Mouse (Mus musculus): ENCODE results near the gene Myo16.
A peak's percentile ranks its signal among the peaks of the same experiment; 100 is the strongest.

Myo16 gene

DNA sequence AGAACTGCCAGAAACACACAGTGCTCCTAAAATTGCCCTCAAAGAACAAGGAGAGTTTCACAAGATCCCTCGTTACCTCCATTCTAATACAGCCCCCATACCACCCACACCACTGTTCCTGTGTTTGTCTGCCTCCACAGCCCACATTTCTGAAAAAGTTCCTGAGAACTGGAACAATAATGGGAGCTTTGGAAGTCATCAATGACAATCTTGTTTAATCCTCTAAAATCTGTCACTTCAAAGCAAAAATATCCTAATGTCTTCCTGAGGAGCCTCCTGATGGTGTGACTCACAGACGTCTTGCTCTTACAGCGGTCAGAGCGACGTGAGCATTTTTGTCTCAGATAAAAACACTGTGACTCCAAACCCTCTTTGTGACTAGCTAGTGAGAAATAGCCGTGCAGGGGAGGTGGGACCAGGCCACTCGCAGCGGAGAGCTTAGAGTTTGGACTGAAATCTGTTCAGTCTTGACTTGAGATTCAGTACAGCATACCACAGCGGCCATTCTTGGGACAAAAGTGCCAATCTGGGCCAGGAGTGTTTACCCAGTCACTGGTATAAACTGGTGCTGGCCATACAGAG is 394.4 kb downstream of the Myo16 start:
- DNase-seq (ENCODE audit: low read depth, low spot score), result no peak

DNA sequence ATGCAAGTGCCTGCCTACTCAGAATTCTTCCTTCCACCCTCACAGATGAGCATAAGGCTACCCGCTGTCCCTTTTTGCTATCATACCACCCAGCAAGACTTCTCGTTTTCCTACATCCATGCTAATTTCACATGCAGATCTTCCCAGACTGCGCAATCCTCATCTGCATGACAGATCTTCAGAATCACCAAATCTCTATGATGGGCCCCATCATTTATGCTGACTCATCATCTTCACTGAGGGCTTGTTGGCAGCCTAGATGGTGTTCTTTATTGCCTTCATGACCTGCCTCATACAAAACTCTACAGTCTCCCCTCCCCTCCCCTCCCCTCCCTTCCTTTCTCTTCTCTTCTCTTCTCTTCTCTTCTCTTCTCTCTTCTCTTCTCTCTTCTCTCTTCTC is 395.7 kb downstream of the Myo16 start:
- DNase-seq (ENCODE audit: low read depth, low spot score), result no peak

DNA sequence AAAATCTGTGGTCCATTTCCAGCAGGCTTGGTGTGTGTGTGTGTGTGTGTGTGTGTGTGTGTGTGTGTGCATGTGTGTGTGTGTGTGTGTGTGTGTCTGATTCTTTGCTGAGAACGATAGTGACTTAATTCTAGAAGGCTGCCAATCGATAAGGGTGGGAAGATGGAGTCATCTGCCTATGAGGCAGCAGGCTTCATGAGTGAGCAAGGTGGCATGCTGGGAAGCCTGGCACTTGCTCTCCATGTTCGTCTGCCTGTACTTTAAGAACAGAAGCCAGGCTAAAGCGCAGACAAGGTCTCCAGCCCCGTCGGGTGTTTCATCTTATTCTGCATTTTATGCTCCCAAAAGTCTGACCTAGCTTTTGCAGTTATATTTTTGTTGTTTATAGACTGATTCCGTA is 404.2 kb downstream of the Myo16 start:
- DNase-seq (ENCODE audit: low read depth, low spot score), result no peak

DNA sequence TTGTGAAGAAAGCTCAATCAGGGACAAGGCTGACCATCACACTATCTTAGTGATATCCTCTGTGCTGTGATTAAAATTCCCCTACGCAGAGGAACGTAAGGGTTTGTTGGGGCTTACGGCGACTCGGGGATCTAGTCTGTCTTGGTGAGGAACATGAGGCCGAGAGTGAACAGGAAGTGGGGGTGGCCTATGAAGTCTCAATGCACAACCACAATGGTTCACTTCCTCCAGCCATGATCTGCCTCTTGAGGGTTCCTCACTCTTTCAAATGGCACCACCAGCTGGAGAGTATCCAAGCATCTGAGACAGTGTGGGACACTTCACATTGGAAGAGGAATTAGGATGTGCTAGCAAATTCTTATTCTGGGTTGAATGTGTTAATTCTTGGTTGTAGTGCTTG is 405.8 kb downstream of the Myo16 start:
- no peak for DNase-seq (ENCODE audit: low read depth, low spot score)

DNA sequence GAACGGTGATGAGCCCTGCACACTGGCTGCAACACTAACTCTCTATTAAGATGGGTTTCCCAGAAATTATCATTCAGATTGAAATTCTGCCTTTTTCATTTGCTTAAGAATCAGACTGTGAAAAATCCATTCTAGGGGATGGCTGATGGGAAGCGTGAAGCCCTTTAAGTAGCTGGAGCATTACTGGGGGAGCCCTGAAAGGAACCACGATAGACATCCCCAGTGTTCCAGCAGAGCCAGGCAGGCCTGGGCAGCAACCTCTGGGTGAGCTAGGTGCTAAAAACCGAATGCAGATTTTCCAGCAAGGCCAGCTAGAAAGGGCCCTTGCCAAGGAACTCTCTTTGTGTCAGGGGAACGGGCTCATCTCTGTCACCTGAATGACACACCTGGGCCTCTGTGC is 407.9 kb downstream of the Myo16 start:
- DNase-seq (ENCODE audit: low read depth, low spot score), result no peak

DNA sequence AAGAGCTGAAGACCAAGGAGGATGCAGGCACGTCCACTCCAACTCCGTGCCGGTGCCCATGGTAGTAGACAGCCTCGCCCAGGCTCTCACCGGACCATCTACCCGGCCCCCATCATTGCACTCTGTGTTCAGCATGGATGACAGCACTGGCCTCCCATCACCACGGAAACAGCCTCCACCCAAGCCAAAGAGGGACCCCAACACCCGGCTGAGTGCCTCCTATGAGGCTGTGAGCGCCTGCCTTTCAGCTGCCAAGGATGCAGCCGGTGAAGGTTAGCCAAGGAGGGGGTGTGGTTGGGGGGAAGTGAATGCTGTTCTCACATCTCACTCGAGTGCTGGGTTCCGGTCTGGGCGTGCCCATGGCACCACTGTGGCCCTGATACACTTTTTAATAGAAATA is 408.3 kb downstream of the Myo16 start:
- no peak for DNase-seq (ENCODE audit: low read depth, low spot score)

DNA sequence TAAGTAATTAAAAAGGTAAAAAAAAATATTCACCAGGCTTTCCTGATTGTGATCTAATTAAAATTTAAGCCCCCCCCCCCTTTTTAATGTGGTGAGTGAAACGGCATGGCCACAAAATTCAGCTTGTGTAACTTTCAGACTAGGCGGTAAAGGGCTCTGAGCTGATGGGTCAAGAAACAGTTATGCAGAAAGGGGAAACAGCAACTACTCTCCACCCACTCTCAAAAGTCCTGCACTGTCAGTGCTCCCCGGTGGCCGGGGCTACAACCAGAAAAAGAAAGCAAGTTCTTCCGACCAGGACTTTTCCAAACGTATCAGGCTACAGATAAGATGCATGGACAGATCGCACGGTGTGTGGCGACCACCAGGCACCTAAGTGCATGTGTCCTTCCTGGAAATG is 408.9 kb downstream of the Myo16 start:
- DNase-seq (ENCODE audit: low read depth, low spot score), result no peak

DNA sequence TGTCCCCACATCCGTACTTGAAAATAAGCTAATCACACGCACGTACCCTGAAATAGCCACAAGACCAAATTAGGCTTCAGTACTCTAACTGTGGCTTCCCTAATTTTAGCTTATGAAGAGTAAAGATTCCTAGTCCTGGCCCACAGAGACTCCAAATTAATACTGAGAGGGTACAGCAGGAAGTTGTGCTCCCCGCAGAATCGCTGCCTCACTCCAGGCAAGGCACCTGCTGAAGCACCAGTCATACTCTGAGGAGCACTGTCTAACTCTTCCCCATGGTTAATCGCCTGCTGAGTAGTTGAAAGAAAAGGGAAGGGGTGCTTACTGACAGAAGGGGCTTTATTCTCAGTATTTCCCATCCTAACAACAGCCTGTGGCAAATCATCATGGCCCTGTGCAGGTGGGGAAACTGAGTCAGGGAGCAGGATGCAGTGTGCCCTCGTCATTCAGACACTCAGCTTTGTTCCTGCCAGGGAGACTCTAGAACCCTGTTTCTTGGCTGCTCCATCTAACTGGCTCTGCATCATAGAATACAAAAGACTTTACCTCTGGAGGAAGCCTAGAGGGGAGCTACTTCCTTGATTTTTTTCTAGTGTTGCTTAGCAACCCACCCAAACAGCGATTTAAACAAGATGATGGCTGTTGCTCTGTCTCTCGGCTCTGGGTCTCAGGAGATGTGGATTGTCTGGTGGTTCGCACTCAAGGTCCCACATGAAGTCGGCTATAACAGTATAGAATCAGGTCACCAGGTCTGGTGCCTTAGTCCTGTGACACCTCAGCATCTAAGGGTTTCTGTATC is 411.7 kb downstream of the Myo16 start:
- DNase-seq (ENCODE audit: low read depth, low spot score), result no peak

DNA sequence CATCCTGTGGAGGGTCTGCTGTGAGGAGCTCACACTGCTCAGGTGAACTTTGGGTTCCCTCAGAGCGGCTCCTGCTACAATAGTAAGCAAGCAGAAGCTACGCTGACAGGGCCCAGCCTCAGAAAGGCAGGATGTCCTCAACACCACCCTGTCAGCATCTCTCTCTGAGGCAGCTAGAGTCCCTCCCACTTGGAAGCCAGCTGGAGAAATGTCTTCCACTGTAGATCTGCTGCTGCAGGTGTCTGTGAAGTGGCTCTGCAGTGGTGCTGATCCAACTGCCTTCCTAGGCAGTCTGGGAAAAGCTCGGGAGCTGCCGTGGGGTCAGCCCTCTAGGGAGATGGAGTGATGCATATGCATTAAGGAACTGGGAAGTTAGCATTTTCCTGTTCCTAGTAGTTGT is 414.7 kb downstream of the Myo16 start:
- no peak for DNase-seq (ENCODE audit: low read depth, low spot score)

DNA sequence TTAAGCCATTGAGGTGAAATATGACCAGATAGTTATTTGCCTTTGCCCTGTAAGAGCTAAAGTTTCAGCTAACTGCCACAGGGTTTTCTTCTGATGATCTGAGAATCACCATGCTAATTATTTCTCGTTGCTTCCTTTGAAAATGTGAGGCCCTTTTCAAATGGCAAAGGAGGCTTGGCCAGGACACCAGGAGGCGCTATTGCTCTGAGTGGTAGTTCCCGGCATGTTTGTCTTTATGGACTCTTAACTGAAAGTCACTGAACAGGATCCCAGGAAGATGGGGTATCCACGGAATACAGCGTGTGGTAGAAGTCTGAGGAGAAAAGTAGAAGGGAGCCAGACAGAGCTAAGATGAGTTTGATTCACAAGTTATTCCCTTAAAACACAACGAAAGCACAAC is 420.4 kb downstream of the Myo16 start:
- peak; percentile 63 for DNase-seq (ENCODE audit: low read depth, low spot score)

DNA sequence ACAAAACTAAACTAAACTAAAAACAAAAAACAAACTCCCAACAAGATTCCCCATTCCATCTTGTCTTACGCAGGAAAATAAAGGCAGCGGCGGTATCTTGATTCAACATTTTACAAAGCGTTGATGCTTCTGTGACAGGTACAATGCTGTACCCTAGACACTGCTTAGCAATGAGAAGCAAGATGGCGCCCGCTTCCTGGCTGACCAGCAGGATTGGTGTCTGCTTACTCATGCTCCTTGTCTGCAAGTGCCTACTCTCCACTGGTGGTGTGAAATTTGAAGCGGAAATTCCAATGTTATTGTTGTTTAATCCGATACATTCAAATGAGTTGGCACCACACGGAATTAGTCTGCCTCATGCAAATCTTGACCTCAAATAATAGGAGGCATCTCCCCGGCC is 421.5 kb downstream of the Myo16 start:
- no peak for DNase-seq (ENCODE audit: low read depth, low spot score)

DNA sequence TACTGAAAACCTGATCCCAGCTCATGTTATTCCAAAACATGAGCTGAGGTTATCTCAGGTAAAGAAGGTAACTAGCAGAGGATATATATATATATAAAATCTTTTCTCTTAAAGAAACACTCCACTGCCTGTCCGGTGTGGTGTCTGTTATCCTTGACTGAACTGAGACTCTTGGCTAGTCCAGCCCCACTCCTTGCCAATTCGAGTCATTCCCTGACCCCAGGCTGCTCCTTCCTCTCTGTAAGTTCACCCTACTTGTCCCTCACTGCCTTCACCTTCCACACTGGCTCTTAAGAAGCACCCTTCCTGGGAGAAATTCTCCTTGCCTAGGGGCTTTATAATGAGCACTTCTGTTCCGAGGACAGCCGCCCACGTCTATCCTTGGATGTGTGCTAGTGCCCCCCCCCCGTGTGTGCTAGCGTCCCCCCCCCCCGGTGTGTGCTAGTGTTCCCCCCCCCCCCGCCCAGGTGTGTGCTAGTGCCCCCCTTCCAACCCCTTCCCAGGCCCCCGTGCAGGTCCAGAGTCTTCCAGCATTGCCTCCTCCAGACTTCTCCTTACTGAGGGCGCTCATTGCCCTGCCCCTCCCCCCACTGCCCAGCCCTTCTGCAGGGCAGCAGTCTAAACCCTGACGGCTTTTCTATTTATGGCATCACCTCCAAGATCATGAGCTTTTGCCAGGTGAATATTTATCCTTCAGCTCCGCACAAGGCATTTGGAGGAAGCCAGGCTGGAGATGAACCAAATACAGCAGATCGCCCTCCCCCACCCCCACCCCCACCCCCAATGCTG is 433.4 kb downstream of the Myo16 start:
- DNase-seq (ENCODE audit: low read depth, low spot score), result no peak

DNA sequence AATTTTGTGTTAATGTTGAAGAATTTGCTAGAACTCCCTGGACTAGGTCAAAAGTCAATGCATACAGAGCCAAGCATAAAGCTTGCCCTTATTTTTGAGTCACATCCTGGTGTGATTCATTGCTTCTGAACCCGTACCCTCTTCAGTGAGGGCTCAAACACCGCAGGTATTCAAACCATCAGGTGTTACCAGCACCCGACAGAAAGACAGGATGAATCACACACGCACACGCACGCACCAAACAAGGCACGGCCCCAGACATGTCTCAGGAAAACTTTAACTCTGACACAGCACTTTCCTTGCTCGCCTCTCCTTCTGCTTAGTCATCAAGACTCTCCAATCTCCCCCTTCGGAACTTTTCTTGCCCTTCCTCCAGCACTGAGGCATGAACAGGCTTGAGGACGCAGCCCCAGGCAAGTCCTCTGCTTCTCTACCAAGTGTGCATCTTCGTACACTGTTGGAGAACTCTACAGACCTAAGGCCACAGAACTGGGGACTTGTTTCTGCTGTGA is 435.8 kb downstream of the Myo16 start:
- DNase-seq (ENCODE audit: low read depth, low spot score), result no peak

DNA sequence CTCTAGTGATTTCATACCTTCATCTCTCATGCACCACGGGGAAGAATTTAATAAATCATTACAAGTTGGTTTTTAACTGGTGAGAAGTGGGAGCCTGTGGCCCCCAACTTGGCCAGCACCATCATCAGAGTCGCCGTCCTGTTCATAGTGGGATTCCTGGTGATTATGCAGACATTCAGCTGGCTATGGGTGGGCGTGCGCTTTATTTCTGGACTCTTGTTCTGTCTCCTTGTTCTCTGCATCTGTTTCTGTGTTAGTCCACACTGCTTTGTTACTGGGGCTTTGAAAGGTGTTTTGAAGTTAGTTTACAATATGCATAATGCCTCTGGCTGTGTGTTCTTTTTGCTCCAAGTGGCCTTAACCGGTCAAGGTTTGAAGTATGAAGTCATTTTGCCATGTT is 439.2 kb downstream of the Myo16 start:
- no peak for DNase-seq (ENCODE audit: low read depth, low spot score)

DNA sequence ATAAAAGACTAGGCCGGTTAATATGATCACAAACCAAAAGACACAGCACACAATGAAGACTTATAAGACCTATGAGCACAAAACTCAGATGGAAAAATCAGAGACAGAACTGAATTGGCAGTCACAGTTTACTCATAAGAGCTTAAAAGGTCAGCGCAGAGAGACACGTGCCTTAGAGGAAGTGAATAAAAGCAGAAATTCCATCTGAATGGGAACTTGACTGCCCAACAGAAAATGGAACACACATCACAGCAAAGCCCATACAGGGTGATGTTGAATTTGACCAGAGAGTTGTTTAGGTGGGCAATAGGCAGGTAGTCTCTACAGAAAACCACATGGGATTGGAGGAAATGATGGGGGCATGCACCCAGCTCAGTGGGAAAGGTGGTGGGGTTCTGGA is 442.6 kb downstream of the Myo16 start:
- no peak for DNase-seq (ENCODE audit: low read depth, low spot score)

DNA sequence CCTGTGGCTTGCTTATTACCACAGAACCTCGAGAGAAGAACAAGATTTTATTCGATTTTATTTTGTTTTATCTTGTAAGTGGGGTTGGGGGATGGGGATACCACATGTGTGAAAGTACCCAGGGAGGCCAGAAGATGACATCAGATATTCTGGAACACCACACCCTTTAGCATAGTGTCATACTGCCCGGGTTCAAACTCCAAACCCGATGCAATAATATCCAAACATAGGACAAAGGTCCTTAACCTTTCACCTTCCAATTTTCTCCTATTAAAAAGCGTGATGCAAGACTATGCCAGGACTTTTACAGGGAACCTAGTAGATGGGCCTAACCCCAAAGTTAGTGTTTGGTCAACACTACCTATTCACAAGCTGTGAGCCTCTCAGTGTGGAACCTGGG is 443.9 kb downstream of the Myo16 start:
- no peak for DNase-seq (ENCODE audit: low read depth, low spot score)

DNA sequence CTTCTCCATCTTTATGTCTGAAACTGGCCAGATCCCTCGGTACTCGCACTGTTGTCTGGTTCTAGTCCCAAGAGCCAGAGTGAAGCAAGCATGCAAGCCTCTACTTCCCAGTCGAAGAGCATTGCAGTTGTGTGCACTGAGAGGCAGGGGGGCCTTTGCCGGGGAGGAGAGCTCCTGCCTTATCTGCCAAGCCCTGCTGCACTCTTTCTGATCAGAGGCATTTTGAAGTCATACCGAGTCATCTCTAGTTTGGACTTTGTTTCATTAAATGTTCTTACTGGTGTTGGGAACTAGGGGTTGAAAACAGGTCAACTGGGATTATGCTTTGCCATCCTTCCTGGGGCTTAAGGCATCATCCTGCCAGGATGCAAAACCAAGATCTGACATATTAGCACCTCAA is 445.2 kb downstream of the Myo16 start:
- DNase-seq (ENCODE audit: low read depth, low spot score), result no peak

DNA sequence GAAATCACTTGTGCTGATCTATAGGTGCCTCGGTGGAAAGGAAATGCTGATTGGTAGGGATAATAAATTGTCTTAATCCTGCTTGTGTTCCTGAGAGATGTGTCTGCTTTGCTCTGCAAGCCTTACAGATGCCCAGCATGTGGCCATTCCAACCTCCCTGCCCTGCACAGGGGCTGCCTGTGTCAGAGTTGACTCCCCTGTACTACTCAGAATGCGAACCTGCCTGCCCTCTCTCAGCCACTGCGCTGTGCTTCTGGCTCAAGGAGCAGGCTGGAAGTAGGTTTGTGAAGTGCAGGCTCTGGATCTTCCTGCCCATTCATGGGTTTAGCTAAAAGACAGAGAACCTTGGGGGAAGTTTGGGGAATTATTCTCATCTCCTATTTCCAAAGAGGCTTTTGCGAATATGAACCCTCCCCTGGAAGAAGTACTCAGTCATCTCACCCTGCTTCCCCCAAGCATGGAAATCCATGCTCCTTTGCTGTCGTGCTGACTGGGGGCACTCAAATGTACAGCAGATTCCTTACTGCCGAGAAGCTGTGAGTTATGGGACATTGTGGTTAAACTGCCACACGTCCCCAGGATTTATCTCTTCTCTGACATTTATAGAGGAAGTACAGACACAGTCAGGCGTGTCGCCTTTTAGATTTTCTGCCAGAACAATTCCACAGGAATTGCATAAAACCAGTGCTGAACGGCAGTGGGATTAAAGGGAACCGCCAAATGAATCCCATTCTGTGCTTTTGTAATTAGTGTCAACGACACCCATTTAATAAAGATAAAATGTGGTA is 452.5 kb downstream of the Myo16 start:
- peak; percentile 26 for DNase-seq (ENCODE audit: low read depth, low spot score)

DNA sequence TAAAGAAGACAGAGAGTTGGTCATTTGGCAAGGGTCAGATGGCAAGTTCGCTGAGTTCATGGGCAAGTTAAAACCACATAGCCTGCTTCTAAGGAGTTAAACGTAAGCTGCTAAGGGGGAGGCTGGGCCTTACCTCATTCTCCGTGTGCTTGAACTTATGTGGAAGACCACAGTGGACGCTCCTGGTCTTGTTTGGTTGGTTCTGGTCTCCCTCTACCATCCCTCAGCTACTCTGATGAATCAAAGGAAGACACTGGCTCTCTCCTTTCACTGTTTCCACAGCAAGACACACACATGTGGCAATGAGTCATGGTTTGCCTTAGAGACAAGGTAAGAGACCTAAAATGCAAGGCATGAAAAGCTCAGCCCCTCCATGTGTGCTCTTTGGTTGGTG is 453.1 kb downstream of the Myo16 start:
- no peak for DNase-seq (ENCODE audit: low read depth, low spot score)

DNA sequence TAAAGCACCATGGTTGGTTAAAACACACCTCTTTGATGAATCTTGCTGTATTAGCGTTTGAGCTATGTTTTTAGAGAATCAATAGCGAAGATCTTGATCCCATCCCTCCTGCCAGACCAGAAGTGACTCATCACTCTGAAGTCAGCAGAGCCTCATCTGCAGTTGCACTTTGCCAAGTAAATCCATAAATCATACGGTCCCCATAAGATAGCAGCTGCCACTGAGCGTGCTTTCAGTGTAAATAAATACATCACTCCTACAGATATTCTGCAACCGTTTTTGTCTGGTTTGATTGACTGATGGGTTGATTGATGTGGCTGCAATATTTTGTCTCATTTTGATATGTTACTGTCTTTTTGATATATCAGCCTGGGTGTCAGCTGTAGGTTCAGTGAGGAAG is 457.9 kb downstream of the Myo16 start:
- DNase-seq (ENCODE audit: low read depth, low spot score), result no peak

DNA sequence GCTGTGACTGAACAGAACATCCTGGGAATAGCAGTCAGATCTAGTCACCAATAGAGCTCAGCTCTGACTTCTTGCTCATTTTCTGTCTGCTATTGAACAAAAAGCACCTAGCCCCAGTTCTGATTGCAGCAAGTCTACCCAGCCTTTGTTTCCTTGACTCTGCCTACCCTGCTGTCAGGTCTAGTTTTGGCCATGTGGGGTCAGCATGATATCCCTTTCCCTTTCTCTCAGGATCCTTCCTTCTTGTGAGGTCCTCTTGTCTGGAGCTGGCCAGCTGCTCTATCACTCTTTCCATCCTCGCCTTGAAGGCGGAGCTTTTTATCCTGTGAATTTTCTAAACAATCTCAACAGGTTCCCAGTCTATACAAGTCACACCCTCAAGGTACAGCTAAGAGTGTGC is 459.7 kb downstream of the Myo16 start:
- no peak for DNase-seq (ENCODE audit: low read depth, low spot score)

DNA sequence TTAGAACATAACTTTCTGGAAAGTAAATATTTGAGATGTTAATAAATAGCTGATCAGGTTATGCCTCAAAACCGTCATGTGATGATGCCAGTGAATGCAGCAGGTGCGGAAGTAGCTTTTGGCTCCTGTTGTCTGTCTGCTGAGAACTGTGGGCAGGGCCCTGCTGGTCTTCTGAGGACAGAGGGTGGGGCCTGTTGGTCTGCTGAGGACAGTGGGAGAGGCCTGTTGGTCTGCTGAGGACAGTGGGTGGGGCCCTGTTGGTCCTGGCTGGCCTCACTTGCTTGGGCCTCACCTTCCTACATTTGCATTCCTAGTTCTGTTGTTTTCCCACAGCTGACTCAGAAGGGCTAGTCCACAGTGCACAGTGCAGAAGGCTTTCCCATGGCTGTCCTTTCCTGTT is 466.0 kb downstream of the Myo16 start:
- no peak for DNase-seq (ENCODE audit: low read depth, low spot score)
